Mouse (Mus musculus) MN1 (cell line): ENCODE data around the gene Wdr49.
"Not testable (repeated sequence)": the region's sequence is repeated elsewhere in the genome, so short reads cannot be mapped to it uniquely, and the experiment has no call there.

Experiments used
- DNase-seq: peaks from one replicate; pipeline ENCODE4 v3.0.0-alpha.2; 2016; ENCODE audit warnings: low spot score

The Wdr49 gene

DNA sequence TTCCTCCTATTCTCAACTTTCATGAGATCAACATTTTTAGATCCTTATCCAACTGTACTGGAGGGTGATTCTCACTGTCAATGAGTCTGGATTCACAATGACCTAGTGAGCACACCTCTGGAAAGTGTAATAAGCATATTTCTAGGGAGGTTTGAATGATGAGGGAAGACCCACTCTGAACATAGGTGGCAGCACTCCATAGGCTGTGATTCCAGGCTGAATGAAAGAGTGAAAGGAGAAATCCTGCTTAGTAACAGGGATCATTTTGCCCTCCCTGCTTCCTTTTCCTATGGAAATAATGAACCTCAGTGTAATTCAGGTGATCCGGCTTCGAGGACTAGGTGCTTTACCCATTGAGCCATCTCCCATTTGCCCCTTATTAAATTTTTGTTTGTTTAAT is 180.9 kb downstream of the Wdr49 start:
- no peak for DNase-seq

- not testable (repeated sequence) for DNase-seq
Measured at GRCm38 (mm10) chr3:75299464-75299863, 182.5 kb downstream of the Wdr49 start.

DNA sequence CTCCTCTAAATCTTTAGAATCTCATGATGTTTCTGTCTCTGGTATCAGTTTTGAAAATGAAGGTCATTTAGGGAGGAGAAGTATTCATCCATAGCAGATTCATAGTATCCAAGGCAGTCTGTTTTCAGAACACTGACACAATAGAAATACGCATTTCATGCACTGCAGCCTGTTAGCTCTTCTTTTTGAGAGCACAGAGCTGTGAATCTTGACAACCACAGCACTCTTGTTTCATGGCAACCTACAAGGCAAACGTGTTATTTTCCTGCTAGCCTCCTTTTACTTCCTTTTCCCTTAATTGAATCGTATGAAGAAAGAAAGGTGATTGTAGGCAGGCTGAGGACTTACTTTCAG is 184.2 kb downstream of the Wdr49 start:
- no peak for DNase-seq

- no peak for DNase-seq
Measured at GRCm38 (mm10) chr3:75297026-75297757, 184.8 kb downstream of the Wdr49 start.

DNA sequence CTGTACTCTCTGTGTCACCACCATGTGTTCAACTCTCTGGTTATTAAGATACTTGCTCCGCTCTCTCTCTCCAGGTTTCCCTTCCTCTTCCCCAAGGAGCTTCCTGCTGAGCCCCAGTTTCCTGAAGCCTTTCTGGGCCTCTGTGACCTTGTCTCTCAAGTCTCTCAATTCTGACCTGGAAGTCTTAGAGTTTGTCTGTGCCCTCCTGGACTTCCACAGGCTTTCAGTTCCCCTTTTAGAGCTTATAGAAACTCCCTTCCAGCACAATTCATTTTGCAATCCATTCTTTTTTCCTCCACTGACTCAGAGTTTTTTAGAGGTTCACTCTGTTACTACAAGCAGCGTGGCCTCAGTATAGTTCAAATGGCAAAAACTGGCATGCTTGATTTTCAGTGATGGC is 188.7 kb downstream of the Wdr49 start:
- DNase-seq: no peak

- DNase-seq: no peak
Measured at GRCm38 (mm10) chr3:75277455-75277854, 204.5 kb downstream of the Wdr49 start.

- DNase-seq: no peak
Measured at GRCm38 (mm10) chr3:75276522-75276921, 205.4 kb downstream of the Wdr49 start.

DNA sequence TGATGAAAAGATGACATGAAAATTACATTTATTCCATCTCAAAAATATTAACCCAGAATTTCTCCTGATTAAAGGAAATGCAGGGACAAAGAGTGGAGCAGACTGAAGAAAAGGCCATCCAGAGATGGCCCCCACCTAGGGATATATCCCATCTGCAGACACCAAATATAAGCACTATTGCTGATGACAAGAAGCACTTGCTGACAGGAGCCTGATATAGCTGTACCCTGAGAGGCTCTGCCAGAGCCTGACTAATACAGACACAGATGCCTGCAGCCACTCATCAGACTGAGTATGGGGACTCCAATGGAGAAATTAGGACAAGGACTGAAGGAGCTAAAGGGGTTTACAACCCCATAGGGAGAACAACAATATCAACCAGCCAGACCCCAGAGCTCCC is 206.8 kb downstream of the Wdr49 start:
- DNase-seq: no peak

- no peak for DNase-seq
Measured at GRCm38 (mm10) chr3:75269978-75270377, 212.0 kb downstream of the Wdr49 start, which contains the start of gene Serpini2. Serpini2 (minus strand) TSS chr3:75270078.

DNA sequence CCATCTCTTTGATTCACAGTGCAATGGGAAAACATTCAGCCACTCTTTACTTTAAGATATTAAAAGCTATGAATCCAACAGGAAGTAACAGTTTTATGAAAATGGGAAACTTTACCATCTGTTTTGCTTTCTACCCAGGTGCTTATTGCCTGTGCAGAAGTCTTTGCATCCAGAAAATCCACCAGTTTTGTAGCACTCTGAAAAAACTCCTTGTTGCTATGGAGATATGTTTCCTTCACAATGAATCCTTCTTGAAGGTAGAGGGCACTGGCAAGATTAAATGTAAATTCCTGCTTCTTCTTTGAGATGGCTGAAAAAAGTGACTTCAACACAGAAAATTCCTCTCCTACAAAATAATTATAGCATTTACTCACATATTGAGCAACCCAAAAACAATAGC is 222.6 kb downstream of the Wdr49 start:
- DNase-seq: no peak
